Mouse (Mus musculus) liver, adult 2 months (tissue): ENCODE measurements at regions not wholly inside any gene's neighbourhood (a gene's known extent, or its start where the extent isn't known, plus 50 kb on each side); places are given as distances from the start of the nearest gene placed in this dataset.

Experiments used
- CTCF ChIP-seq: fragments of 200-500 bp; IDR thresholded peaks from 2 replicates; pipeline ENCODE4 v1.5.1; 2011; ENCODE audit warnings: low read depth, low read length, control low read depth
- POLR2A ChIP-seq: fragments of 200-500 bp; IDR thresholded peaks from 2 replicates; pipeline ENCODE4 v1.6.1; 2011; ENCODE audit warnings: low read length, control low read depth; ENCODE audit not compliant: insufficient read depth; ENCODE audit errors: extremely low read depth

- TF ChIP-seq CTCF (no peak), POLR2A (no peak)
Observed at GRCm38 (mm10) chr7:74198796-74199195, 185.3 kb upstream of the St8sia2 start.
